Mouse (Mus musculus) erythroblast, adult 5-6 weeks (primary cell): ENCODE data around the gene Stmnd1. TPM values are rescaled to one million over a fixed set of nuclear protein-coding genes. Genes with fewer than 3 reads are reported as not detected.
"Not testable (repeated sequence)": the region's sequence is repeated elsewhere in the genome, so short reads cannot be mapped to it uniquely, and the experiment has no call there.

Experiments used
- ATAC-seq: replicated peaks from 2 replicates; pipeline ENCODE4 v1.8.0; 2016; ENCODE audit warnings: moderate number of reproducible peaks, mild to moderate bottlenecking, moderate TSS enrichment, inconsistent platforms; ENCODE audit not compliant: poor library complexity, low FRiP score, severe bottlenecking
- total RNA-seq, 2 experiments: library from RNA; stranded (forward) in 1 of 2; stranded (reverse) in 1 of 2; fragments of 150-400 nt in 1 of 2; fragments of 200-764, 138-1000 nt in 1 of 2; gene quantifications; 2 replicates each; pipeline versions ENCODE4 v1.2.3 to v1.2.4; 2015 to 2017; ENCODE audit warnings: low replicate concordance in 2 of 2

The Stmnd1 gene
- total RNA-seq, 2 experiments from 2014 or later: not detected

GRCm38 (mm10) chr13:46282543-46282942 is 9.0 kb downstream of the Stmnd1 start:
- no peak for ATAC-seq

DNA sequence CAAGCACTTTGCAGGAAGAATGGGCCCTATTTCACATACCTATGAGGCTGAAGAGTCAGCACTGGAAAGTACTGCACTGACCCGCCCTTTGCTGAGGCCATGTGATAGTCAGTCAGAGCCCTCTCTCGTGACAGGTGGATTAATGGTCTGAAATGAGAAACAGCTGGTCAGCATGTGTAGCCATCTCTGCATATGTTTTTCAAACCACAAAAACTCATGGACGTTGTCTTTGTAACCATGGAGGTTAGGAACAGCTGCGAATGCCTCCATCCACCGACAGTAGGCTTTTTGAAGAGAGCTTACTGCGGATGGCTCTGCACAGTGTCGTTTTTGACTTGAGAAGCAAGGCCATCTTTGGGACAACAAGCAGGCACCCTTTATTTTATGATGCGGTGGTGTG is 14.3 kb downstream of the Stmnd1 start:
- no peak for ATAC-seq

- no peak for ATAC-seq
Observed at GRCm38 (mm10) chr13:46288372-46288771, 14.9 kb downstream of the Stmnd1 start.

DNA sequence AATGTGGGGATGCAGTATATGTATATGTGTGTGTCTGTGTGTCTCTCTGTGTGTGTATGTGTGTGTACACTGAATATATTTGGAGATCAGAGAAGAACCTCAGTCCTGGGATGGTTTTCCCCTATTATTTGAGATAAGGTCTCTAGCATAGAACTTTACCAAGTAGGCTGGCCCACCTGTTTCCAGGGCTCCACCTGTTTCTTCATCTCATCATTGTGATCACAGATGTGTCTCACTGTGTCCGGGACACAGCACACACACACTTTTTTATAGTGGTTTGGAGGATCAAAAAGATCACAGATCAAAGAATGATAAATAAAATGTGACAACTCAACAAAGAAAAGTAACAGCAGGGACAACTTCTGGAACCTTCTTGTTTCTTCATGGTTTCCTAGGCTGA is 17.0 kb downstream of the Stmnd1 start:
- no peak for ATAC-seq

GRCm38 (mm10) chr13:46294365-46294764 is 20.8 kb downstream of the Stmnd1 start:
- no peak for ATAC-seq

- ATAC-seq: no peak
Observed at GRCm38 (mm10) chr13:46297701-46298100, 24.2 kb downstream of the Stmnd1 start.

GRCm38 (mm10) chr13:46310790-46311189 is 37.3 kb downstream of the Stmnd1 start:
- no peak for ATAC-seq

DNA sequence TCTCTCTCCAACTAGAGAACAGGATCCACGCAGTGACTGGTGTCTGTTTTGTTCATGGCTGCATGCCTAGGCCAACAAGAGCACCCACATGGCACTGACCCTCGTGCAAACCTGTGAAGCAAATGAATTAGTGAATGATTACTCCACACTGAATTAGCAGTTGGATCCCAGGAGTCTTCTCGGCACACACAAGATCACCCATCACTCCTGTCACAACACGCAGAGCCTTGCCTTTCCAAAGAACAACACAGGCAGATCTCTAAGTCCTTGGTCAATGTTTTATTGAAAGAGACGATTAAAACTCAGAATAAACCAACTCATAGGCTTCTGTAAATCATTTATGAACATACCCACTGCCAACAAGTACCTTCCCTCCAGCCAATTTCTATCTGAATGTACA is 39.7 kb downstream of the Stmnd1 start:
- ATAC-seq: no peak

- ATAC-seq: no peak
Observed at GRCm38 (mm10) chr13:46315165-46315564, 41.6 kb downstream of the Stmnd1 start.

DNA sequence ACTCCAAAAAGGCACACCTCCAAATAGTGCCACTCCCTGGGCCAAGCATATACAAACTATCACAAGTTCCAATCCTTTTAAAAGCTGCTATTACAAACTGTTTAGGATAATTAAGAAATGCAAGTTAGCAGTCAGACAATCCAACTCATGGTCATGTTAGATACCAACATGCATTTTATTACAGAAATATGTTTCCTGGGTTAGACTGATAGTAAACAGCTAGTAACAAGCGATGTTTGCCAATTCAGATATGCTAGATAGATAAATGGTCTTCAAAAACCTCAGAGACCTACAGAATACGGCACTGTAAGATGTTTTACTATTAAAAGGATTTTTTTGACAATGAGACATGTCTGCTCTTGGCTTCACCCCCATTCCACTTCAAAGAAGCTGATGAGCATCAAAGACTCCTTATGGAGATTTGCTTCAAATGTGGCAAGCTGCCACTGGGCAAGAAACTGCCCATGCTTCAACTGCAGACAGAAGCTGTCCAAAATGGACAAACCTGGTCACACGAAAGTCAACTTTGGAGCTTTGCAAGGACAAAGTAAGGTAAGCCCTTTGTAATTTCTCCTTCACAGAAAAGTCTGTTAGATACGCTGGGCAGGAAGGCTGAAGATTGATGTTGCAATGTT is 52.9 kb downstream of the Stmnd1 start:
- ATAC-seq: no peak

DNA sequence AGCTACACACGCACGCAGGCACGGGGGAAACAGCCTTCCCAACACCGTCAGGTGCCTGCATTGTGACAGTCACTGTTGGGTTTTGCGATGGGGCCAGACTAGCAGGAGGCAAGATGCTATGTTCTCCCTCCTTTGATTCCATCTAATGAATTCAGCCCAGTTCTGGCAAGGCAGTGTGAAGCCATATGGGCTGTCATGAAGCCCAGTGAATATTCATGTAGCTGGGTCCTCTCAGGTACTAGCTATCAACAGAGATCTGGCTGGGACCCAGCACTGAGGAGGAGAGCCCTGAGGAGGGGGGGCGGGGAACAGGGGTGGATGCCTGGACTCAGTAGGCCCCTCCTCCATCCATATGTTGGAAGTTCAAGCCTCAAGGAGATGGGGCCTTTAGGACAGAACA is 61.5 kb downstream of the Stmnd1 start:
- no peak for ATAC-seq

GRCm38 (mm10) chr13:46336281-46336680 is 62.8 kb downstream of the Stmnd1 start:
- ATAC-seq: not testable (repeated sequence)

GRCm38 (mm10) chr13:46337791-46338190 is 64.3 kb downstream of the Stmnd1 start:
- ATAC-seq: no peak

- ATAC-seq: no peak
Observed at GRCm38 (mm10) chr13:46339954-46340353, 66.4 kb downstream of the Stmnd1 start.

GRCm38 (mm10) chr13:46340583-46340982 is 67.1 kb downstream of the Stmnd1 start:
- no peak for ATAC-seq

- ATAC-seq: no peak
Observed at GRCm38 (mm10) chr13:46341419-46341818, 67.9 kb downstream of the Stmnd1 start.

- ATAC-seq: no peak
Observed at GRCm38 (mm10) chr13:46343226-46343625, 69.7 kb downstream of the Stmnd1 start.

DNA sequence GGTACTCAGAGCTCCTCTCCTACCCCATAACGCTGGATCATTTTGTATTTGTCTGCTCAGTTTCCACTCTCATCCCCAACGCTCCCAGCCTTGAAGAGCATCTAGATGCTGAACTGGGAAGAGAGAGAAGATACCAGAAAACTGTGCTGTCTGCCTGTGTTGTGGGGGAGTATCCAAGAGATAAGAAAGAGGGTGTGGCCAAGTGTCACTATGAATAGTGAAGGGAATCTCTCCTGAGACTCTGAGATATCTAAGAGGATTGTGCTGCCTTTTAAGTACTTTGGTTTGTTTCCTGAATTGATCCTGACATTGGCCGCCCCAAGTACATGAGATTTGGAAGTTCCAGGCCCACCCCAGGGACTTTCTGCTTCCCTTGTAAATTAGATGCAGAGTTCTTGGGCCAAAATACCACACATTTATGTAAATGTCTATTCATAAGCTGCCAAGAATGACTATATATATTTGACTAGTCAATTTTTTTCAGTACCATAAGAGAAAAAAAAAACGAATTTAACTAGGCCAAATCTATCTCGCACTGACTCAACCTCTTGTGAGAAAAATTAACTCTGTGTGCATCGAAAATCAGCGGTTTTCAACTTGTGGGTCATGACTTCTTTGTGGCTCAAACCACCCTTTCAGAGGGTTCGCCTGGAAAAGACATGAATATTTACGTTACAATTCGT is 73.5 kb downstream of the Stmnd1 start:
- ATAC-seq: no peak

GRCm38 (mm10) chr13:46349664-46350063 is 76.1 kb downstream of the Stmnd1 start:
- no peak for ATAC-seq
